Mouse (Mus musculus) stomach, postnatal 0 days (tissue): ENCODE measurements around the gene Ddo. TPM values are rescaled to one million over a fixed set of nuclear protein-coding genes. Genes with fewer than 3 reads are reported as not detected.
A peak's percentile ranks its signal among the peaks of the same experiment; 100 is the strongest.

Source experiments
- ATAC-seq: fragments of 200-750 bp; cut with Nextera tagmentation; 2 replicates; pipeline ENCODE4 v1.8.0; 2017; ENCODE audit not compliant: low FRiP score, low TSS enrichment
- DNase-seq: peaks from one replicate; pipeline ENCODE4 v3.0.0-alpha.2; 2016; ENCODE audit warnings: low spot score
- H3K27ac ChIP-seq: fragments of 300-500 bp; sonication (generic); replicated peaks from 2 replicates; pipeline ENCODE4 v1.5.1; 2014; ENCODE audit warnings: mild to moderate bottlenecking, control low read depth
- H3K27me3 ChIP-seq: fragments of 300-500 bp; sonication (generic); 2 replicates; pipeline ENCODE4 v1.6.1; 2014; ENCODE audit warnings: low read length; ENCODE audit not compliant: control insufficient read depth, insufficient read depth
- H3K36me3 ChIP-seq: fragments of 300-500 bp; sonication (generic); 2 replicates; pipeline ENCODE4 v1.6.1; 2014; ENCODE audit warnings: low read length, mixed read lengths; ENCODE audit not compliant: control insufficient read depth, insufficient read depth
- H3K4me1 ChIP-seq: fragments of 300-500 bp; sonication (generic); replicated peaks from 2 replicates; pipeline ENCODE4 v1.6.1; 2014; ENCODE audit warnings: antibody characterized with exemption; ENCODE audit not compliant: control insufficient read depth, insufficient read depth
- H3K4me2 ChIP-seq: fragments of 300-500 bp; sonication (generic); replicated peaks from 2 replicates; pipeline ENCODE4 v1.6.1; 2014; ENCODE audit warnings: low read depth, mild to moderate bottlenecking, control low read depth, moderate library complexity
- H3K4me3 ChIP-seq: fragments of 300-500 bp; sonication (generic); 2 replicates; pipeline ENCODE4 v1.5.1; 2014; ENCODE audit warnings: low read depth, low read length, control low read depth
- H3K9ac ChIP-seq: fragments of 300-500 bp; sonication (generic); 2 replicates; pipeline ENCODE4 v1.6.1; 2014; ENCODE audit warnings: mild to moderate bottlenecking, low read length, control low read depth, mixed read lengths
- H3K9me3 ChIP-seq: fragments of 300-500 bp; sonication (generic); 2 replicates; pipeline ENCODE4 v1.6.1; 2016; ENCODE audit warnings: low read length; ENCODE audit not compliant: control insufficient read depth
- CTCF ChIP-seq: IDR thresholded peaks from 2 replicates; pipeline ENCODE4 v1.5.1; 2016; ENCODE audit warnings: antibody characterized with exemption, low read depth, mild to moderate bottlenecking, moderate library complexity
- EP300 ChIP-seq: optimal IDR thresholded peaks from 2 replicates; pipeline ENCODE3; 2016; ENCODE audit warnings: antibody characterized with exemption
- WGBS: fragments of 180-500 bp; shearing (Covaris S2); extraction: QIAGEN DNeasy Blood & Tissue Kit; methylation state at CpG from one replicate; pipeline ENCODE4 v1.1.7; 2014; 5-methylcytosine and 5-hydroxymethylcytosine counted together
- polyA plus RNA-seq: library from polyadenylated mRNA; unstranded; fragments of >200 nt; fragmentation: Nextera tagmentation; extraction: Ambion mirVana; gene quantifications from 2 replicates; pipeline ENCODE4 v1.2.1, GENCODE M21; 2015

Gene Ddo
- polyA plus RNA-seq, 1 experiment from 2014 or later: 2.8 TPM

DNA sequence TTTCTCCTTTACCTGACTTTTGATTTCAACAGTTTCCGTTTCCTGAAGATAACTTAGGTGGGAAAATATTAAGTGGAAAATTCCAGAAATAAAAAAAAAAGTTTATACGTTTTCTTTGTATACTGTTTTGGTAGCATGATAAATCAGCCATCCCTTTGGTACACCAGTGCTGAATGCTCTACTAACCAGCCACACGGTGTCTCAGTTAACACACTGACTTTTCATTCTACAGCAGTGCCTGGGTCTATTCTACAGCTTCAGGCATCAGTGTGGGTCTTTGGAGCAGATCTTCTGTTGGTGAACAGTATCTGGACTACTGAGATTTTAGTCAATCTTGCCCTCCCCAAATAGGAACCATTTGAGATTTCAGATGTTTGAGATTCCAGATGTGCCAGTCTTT is 48.7 kb downstream of the Ddo start:
- DNase-seq (peak; percentile 7), ATAC-seq (no peak)
- Histone ChIP-seq H3K4me3 (no peak overlapping the region), H3K4me2 (no peak overlapping the region), H3K4me1 (no peaks in the 10 kb centered on the region), H3K27ac (no peak overlapping the region), H3K9me3 (no peaks in the 10 kb centered on the region), H3K9ac (no peak overlapping the region), H3K27me3 (no peaks in the 10 kb centered on the region), H3K36me3 (no peaks in the 10 kb centered on the region)
- TF ChIP-seq EP300: no peak
- TF ChIP-seq CTCF: peak; percentile 34
- WGBS: 75% methylated on average over 3 of the region's 3 CpGs

DNA sequence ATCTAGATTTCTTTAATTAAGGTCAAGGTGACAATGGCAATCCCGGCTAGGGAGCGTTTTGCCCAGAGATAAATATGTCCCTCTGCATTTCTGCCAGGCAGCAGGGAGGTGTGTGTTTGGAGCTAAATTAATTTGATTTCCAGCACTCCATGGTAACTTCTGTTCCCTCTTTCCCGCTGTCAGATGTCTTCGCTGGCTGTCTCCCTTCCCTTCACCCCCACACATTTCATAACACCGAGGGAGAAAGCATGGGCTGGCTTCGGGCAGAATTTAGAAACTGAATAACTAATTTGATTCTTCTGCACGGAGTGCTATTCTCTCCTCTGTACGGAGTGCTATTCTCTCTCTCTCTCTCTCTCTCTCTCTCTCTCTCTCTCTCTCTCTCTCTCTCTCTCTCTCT is 52.7 kb downstream of the Ddo start:
- no peak overlapping the region for H3K27ac ChIP-seq
- H3K9me3 ChIP-seq: no peaks in the 10 kb centered on the region
- H3K27me3 ChIP-seq: no peaks in the 10 kb centered on the region
- 27% methylated on average over 8 of the region's 8 CpGs for WGBS
- TF ChIP-seq CTCF: no peak
- no peak for TF ChIP-seq EP300
- H3K36me3 ChIP-seq: no peaks in the 10 kb centered on the region
- DNase-seq (no peak), ATAC-seq (no peak)
- peak overlapping the region; percentile 98; the same call in 1 of the 2 replicates for H3K4me2 ChIP-seq
- H3K9ac ChIP-seq: no peak overlapping the region
- H3K4me3 ChIP-seq: peak overlapping the region; percentile 54; the same call in 1 of the 2 replicates
- H3K4me1 ChIP-seq: no peaks in the 10 kb centered on the region

DNA sequence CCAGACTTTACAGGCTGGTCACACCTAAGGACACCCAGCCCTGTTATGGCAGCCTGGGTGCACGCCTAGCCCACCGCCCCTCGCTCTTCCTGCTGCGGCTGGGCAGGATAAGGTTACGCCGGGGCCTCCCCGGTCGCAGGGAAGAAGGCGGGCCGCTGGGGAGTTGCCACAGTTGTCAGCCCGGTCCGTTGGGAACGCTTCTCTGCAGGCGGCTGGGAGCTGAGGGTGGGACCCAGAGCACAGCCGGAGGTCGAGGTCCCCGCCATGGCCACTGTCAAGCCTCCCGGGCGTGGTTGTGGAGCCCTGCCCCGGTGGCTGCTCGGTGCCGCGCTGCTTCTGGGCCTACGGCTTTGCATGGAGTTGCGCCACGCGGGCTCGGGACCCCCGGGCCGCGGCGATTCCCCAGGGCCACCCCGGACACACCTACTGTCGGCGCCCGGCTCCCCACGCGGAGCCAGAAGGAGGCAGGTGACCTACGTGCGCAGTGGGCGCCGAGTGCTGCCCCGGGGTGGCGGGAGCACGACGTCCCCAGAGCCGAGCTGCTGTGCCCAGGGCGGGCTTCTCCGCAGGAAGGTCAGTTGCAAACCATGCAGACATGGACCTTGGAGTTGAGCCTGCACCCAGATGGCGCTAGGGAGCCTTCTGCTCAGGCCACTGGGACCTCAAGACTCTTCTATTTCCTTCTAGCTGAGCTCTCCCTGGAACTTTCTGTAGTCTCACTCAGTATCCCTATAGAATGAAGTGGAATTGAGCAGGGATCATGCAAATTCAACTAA is 53.5 kb downstream of the Ddo start, which contains the start of gene Mettl24:
Gene Mettl24 (plus strand): TSS at position 191 of the 776 bp plus-strand sequence.
- ATAC-seq (peak; percentile 86), DNase-seq (peak; percentile 82)
- Histone ChIP-seq H3K9ac (peak within 1 kb of the TSS; percentile 68), H3K27me3 (no peaks in the 10 kb centered on the region), H3K36me3 (no peaks in the 10 kb centered on the region), H3K4me1 (no peaks in the 10 kb centered on the region), H3K9me3 (no peaks in the 10 kb centered on the region), H3K4me2 (peak within 1 kb of the TSS; percentile 98), H3K27ac (peak within 1 kb of the TSS; percentile 67), H3K4me3 (peak within 1 kb of the TSS; percentile 54)
- TF ChIP-seq CTCF: peak; percentile 80
- no peak for TF ChIP-seq EP300
- under 1% methylated on average over 36 of the region's 50 CpGs for WGBS

DNA sequence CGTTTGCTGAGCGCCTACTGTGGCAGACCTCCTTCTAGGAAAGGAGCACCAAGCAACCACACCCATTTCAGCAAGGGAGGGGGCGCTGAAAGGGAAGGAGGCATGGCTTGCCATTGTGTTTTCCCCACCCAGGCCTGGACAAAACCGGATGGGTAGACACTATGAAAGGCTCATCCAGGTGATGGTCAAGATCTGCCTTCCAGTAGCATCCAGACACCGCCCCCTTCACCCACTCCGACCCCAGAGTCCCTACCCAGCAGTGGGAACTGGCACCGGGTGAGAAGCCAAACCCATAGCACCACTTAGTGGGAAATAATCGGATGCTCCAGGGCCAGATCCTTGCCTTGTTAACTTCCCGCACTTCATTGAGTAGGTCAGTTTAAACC is 54.0 kb downstream of the Ddo start:
- Histone ChIP-seq H3K27me3 (no peaks in the 10 kb centered on the region), H3K9ac (no peak overlapping the region), H3K4me2 (peak overlapping the region; percentile 98), H3K4me1 (no peaks in the 10 kb centered on the region), H3K9me3 (no peaks in the 10 kb centered on the region), H3K36me3 (no peaks in the 10 kb centered on the region), H3K4me3 (no peak overlapping the region), H3K27ac (no peak overlapping the region)
- ATAC-seq (peak; percentile 19; the same call in 1 of the 2 replicates), DNase-seq (no peak)
- 59% methylated on average over 9 of the region's 9 CpGs for WGBS
- TF ChIP-seq CTCF: no peak

- Histone ChIP-seq H3K4me1 (no peaks in the 10 kb centered on the region), H3K4me3 (no peak overlapping the region), H3K27me3 (no peaks in the 10 kb centered on the region), H3K27ac (no peak overlapping the region), H3K9me3 (no peaks in the 10 kb centered on the region), H3K9ac (no peak overlapping the region), H3K4me2 (no peak overlapping the region), H3K36me3 (no peaks in the 10 kb centered on the region)
- TF ChIP-seq EP300 (no peak), CTCF (no peak)
- WGBS: 91% methylated on average over 7 of the region's 7 CpGs
- ATAC-seq: no peak
- no peak for DNase-seq
Measured at GRCm38 (mm10) chr10:40684326-40684725, 54.5 kb downstream of the Ddo start.

- Histone ChIP-seq H3K9me3 (no peaks in the 10 kb centered on the region), H3K4me1 (no peaks in the 10 kb centered on the region), H3K4me3 (no peak overlapping the region), H3K4me2 (no peak overlapping the region), H3K27ac (no peak overlapping the region), H3K36me3 (no peaks in the 10 kb centered on the region), H3K9ac (no peak overlapping the region), H3K27me3 (no peaks in the 10 kb centered on the region)
- ATAC-seq (no peak), DNase-seq (no peak)
- TF ChIP-seq CTCF (no peak), EP300 (no peak)
- WGBS: 32% methylated on average over 8 of the region's 8 CpGs
Measured at GRCm38 (mm10) chr10:40685641-40686040, 55.8 kb downstream of the Ddo start.
